Mouse (Mus musculus) ZHBTc4 (cell line): ENCODE measurements at regions not wholly inside any gene's neighbourhood (a gene's known extent, or its start where the extent isn't known, plus 50 kb on each side); places are given as distances from the start of the nearest gene placed in this dataset.
A peak's percentile ranks its signal among the peaks of the same experiment; 100 is the strongest.

ENCODE experiments used
- DNase-seq: peaks from one replicate; pipeline ENCODE4 v3.0.0-alpha.2; 2011; ENCODE audit warnings: low read depth, low spot score

DNA sequence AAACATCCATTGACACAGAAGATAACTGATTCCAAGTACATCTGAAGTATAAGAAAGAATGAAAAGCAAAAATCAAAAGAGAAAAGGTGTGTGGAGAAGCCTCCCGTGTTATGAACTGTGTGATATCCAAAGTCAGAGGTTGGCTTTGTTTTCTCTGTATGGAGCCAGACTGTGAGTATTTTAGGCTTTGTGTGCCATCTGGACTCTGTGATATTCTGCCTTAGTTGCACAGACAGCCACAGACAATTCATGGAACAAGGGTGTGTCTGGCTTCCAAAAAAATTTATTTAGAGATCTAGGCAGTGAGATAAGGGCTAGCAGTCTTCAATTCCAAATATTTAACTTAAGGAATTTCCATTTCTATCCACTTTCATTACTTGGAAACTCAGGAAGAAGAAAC is 111.5 kb upstream of the Dpp10 start:
- DNase-seq = no peak

DNA sequence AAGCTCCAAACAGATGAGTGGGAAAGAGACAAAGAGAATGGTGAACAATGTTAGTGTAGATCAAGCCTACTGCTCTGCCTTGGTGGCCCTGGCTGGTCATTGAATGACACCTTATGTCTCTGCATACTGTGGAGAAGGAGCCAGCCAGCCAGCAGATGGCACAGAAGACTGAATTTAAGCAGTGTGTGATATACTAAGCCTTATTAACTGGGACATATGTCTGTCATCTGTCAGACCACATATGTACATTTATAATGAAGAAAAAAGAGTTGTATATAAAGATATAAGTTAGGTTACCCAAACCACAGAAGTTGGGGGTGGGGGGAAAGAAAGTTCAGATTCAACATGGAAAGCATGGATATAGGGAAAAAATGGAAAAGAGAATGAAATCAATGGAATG is 106.7 kb upstream of the Dpp10 start:
- no peak for DNase-seq

DNA sequence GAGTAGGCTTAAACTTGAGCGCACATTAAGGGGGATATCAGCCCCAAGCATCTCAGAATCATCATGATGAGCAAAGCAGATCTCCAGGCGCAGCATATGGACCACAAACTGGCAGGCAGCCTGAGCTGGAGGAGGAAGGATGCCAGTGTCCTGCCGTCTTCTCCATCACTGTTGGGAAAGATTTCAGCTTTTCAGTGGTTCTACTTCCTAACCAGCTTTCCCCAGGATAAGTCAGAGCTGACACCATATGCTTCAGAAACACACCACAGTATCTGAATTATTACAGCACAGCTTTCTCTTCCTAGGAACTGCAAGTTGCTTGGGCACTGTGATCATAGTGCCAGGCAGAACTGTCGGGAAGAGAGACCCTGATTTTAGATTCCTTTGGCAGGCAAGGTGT is 103.2 kb upstream of the Dpp10 start:
- DNase-seq = no peak

DNA sequence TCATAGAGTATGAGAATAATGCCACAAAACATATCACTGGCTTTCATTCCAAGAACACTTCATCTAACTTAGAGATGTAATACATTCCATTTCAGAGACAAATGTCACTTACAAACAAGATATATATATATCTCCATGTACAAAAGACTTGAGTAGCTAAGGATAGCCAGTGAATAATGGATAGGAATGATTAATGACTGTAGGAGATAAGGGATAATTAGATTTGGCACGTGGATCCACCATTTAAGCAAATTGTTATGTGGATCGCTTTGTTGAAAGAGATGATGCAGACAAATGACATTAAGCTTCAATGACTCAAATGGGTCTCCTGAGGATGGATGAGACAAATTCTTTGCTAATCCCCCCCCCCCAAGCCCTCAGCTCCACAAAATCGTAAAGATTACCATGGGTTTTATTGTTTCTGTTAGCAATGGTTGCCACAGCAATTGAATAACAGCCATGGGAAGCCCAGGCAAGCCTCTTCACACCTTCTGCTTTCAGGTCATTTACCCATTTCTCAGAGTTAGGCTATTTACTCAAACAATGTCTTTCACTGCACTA is 59.0 kb upstream of the Dpp10 start:
- DNase-seq = no peak

DNA sequence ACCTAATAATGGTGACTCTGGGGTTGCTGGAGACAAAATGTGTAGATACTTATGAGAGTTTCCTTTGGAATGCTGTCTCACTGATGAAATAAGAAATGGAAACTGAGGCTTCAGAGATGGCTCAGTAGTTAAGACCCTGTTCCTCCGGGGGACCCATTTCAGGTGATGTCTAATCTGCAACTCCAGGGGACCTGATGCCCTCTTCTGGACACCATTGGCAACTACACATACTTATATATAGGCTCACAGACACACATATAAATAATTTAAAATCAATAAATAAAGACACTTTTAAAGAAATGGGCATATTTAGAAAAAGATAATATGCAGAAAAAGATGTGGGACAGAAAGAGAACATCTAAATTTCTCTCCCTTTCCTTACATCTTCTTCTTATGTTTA is 57.7 kb upstream of the Dpp10 start:
- DNase-seq = peak; percentile 40
